Mouse (Mus musculus): ENCODE results near the gene Shh.

DNA sequence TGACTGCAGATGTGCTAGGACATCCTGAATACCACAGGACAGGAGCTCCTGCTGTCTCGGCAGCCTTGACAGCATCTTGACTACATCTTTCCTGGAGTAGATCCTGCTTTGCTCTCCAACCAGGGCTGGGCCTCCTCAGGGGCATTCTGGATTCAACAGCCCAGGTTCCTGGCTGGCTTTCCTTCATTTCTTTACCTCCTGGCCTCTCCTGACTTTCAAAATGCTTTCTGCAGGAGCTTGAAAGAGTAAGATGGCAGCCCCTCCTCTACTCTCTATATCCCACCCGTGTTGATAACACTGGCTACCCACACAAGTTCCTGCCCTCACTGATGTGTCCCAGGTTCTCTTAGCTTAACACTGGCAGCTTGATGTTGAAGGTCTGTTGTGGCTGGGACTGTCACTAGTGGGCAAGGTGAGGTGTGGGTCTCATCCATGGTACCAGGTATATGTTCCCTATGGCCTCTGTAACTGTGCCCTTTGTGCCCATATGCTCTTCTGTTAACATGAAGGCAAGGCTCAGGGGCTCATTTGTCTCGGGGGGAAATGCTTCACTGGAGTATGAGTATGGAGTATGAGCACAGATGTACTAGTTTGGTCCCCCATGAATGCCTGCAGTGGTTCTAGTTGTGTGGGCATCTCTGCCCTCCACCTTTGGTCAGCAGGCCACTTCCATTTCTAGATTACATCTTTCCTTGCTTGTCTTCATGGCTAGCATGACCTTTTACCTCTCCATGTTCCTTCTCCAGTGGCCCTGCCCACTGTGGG is 16.7 kb downstream of the Shh start:
- TF ChIP-seq CTCF (conservative IDR thresholded peaks at IDR 0.05; ENCODE audit: insufficient read depth, insufficient read length, low read depth, low read length) (no peak), POLR2A (IDR thresholded peaks at IDR 0.05; ENCODE audit: low read depth, low read length) (no peak)

Data from kidney, adult 2 months (tissue).